Mouse (Mus musculus) forebrain, embryonic 13.5 days (tissue): Measurements from ENCODE around the gene Dpep2nb. TPM values are rescaled to one million over a fixed set of nuclear protein-coding genes. Genes with fewer than 3 reads are reported as not detected.
"Not testable (repeated sequence)": the region's sequence is repeated elsewhere in the genome, so short reads cannot be mapped to it uniquely, and the experiment has no call there.

Source experiments
- ATAC-seq: fragments of 200-750 bp; cut with Nextera tagmentation; 2 replicates; pipeline ENCODE4 v1.8.0; 2017
- H3K27ac ChIP-seq: fragments of 300-500 bp; sonication (generic); 2 replicates; pipeline ENCODE4 v1.5.1; 2015; ENCODE audit warnings: inconsistent platforms, mild to moderate bottlenecking, moderate library complexity
- H3K27me3 ChIP-seq: fragments of 300-500 bp; sonication (generic); 2 replicates; pipeline ENCODE4 v1.6.1; 2015; ENCODE audit warnings: mild to moderate bottlenecking, inconsistent platforms
- H3K36me3 ChIP-seq: fragments of 300-500 bp; sonication (generic); 2 replicates; pipeline ENCODE4 v1.6.1; 2015; ENCODE audit warnings: mild to moderate bottlenecking, inconsistent platforms; ENCODE audit not compliant: poor library complexity, severe bottlenecking
- H3K4me1 ChIP-seq: fragments of 300-500 bp; sonication (generic); 2 replicates; pipeline ENCODE4 v1.6.1; 2015; ENCODE audit warnings: inconsistent platforms
- H3K4me2 ChIP-seq: fragments of 300-500 bp; sonication (generic); 2 replicates; pipeline ENCODE4 v1.6.1; 2015; ENCODE audit warnings: inconsistent platforms, mild to moderate bottlenecking, moderate library complexity
- H3K4me3 ChIP-seq: fragments of 300-500 bp; sonication (generic); 2 replicates; pipeline ENCODE4 v1.5.1; 2015; ENCODE audit warnings: mild to moderate bottlenecking, inconsistent platforms
- H3K9ac ChIP-seq: fragments of 300-500 bp; sonication (generic); 2 replicates; pipeline ENCODE4 v1.6.1; 2015; ENCODE audit warnings: mild to moderate bottlenecking, inconsistent platforms
- H3K9me3 ChIP-seq: fragments of 300-500 bp; sonication (generic); replicated peaks from 2 replicates; pipeline ENCODE4 v1.6.1; 2016; ENCODE audit warnings: inconsistent platforms
- WGBS: fragments of 180-500 bp; shearing (Covaris S2); methylation state at CpG from one replicate; pipeline ENCODE4 v1.1.7; 2015; 5-methylcytosine and 5-hydroxymethylcytosine counted together
- polyA plus RNA-seq: library from polyadenylated mRNA; unstranded; fragments of >200 nt; fragmentation: Nextera tagmentation; extraction: Ambion mirVana; gene quantifications from 2 replicates; pipeline ENCODE4 v1.2.1, GENCODE M21; 2015

The Dpep2nb gene
- polyA plus RNA-seq, 1 experiment from 2014 or later, result not detected

DNA sequence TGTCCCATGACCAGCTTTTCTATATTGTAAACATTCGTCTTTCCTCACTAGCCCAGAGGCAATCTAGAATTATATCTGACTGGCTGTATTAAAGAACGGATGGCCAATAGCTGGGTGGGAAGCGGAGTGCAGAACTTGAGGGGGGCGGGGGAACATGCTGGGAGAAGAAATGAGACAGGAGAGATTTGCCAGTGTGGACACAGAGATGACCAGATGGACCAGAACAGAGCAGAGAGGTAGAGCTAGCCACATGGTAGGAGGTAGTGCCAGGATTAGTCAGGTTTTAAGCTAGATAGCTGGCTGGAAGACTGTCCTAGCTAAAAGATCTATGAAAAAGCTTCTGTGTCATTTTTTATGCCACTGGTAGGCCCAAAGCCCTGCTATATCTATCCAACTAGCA lies 3.9 kb downstream of the Dpep2nb start:
- H3K4me1 ChIP-seq, result no peaks in the 10 kb centered on the region
- WGBS, result 86% methylated on average over 4 of the region's 4 CpGs
- H3K4me2 ChIP-seq, result no peak overlapping the region
- no peak overlapping the region for H3K4me3 ChIP-seq
- no peak overlapping the region for H3K27ac ChIP-seq
- H3K9ac ChIP-seq, result no peak overlapping the region
- no peak for ATAC-seq
- H3K27me3 ChIP-seq, result 0 out of 2 replicates have a peak, but pooled peaks cover 3% of the 10 kb centered on the region
- H3K36me3 ChIP-seq, result no peaks in the 10 kb centered on the region
- H3K9me3 ChIP-seq, result no peaks in the 10 kb centered on the region

DNA sequence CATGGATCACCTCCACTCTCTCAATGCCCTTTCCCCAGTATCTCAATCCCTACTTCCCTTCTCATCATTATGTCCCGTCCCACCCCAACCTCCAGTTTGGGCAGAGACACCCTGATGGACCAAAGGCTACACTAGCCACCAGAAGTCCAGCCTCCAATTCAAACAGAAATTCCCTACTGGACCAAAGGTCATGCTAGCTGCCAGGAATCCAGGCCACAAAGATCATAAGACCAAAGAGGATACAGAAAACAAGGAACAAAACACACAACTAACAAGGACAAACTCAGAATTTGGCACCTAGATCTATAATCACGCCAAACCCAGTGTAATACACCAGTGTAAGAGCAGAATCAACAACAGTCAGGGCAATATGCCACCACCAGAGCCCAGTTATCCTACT lies 6.8 kb downstream of the Dpep2nb start:
- no peak overlapping the region for H3K9ac ChIP-seq
- H3K4me2 ChIP-seq, result no peak overlapping the region
- WGBS, result 91% methylated on average over 2 of the region's 2 CpGs
- ATAC-seq, result no peak
- H3K27ac ChIP-seq, result no peak overlapping the region
- no peaks in the 10 kb centered on the region for H3K9me3 ChIP-seq
- no peaks in the 10 kb centered on the region for H3K36me3 ChIP-seq
- H3K4me1 ChIP-seq, result no peaks in the 10 kb centered on the region
- H3K27me3 ChIP-seq, result 0 out of 2 replicates have a peak, but pooled peaks cover 3% of the 10 kb centered on the region
- H3K4me3 ChIP-seq, result no peak overlapping the region

GRCm38 (mm10) chr8:105996359-105996758 lies 9.4 kb downstream of the Dpep2nb start:
- WGBS, result 76% methylated on average over 7 of the region's 7 CpGs
- Histone ChIP-seq H3K4me3 (no peak overlapping the region), H3K9ac (no peak overlapping the region), H3K9me3 (no peaks in the 10 kb centered on the region), H3K4me1 (no peaks in the 10 kb centered on the region), H3K36me3 (no peaks in the 10 kb centered on the region), H3K4me2 (no peak overlapping the region), H3K27me3 (no peaks in the 10 kb centered on the region), H3K27ac (no peak overlapping the region)
- ATAC-seq, result no peak

GRCm38 (mm10) chr8:105993226-105993625 lies 12.5 kb downstream of the Dpep2nb start:
- H3K9ac ChIP-seq, result no peak overlapping the region
- 0 out of 2 replicates have a peak, but pooled peaks cover 3% of the 10 kb centered on the region for H3K4me1 ChIP-seq
- H3K4me3 ChIP-seq, result no peak overlapping the region
- H3K27ac ChIP-seq, result no peak overlapping the region
- WGBS, result 73% methylated on average over 4 of the region's 4 CpGs
- 0 out of 2 replicates have a peak, but pooled peaks cover 3% of the 10 kb centered on the region for H3K27me3 ChIP-seq
- no peaks in the 10 kb centered on the region for H3K36me3 ChIP-seq
- no peak overlapping the region for H3K4me2 ChIP-seq
- no peaks in the 10 kb centered on the region for H3K9me3 ChIP-seq
- ATAC-seq, result no peak

GRCm38 (mm10) chr8:105992499-105992898 lies 13.3 kb downstream of the Dpep2nb start:
- H3K9ac ChIP-seq, result no peak overlapping the region
- 73% methylated on average over 5 of the region's 5 CpGs for WGBS
- no peak overlapping the region for H3K4me3 ChIP-seq
- H3K36me3 ChIP-seq, result no peaks in the 10 kb centered on the region
- H3K27ac ChIP-seq, result no peak overlapping the region
- no peak for ATAC-seq
- no peak overlapping the region for H3K4me2 ChIP-seq
- H3K4me1 ChIP-seq, result 0 out of 2 replicates have a peak, but pooled peaks cover 3% of the 10 kb centered on the region
- no peaks in the 10 kb centered on the region for H3K9me3 ChIP-seq
- H3K27me3 ChIP-seq, result 0 out of 2 replicates have a peak, but pooled peaks cover 3% of the 10 kb centered on the region

DNA sequence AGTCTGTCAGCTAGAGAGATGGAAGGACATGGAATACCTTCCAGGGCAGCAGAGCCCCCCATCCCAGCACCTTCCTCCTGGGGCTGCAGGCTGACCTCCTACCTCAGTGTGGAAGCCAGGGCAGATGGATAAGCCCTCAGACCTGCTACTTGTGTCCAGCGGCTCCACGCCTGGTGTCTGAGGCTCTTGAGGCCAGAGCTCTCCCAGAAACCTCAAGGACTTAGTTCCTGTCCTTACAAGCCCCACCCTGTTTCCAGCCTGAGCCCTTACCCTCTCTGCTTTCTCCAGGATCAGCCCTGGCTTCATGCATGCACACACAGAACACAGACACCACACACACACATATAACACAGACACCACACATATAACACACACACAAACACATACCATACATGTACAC lies 14.2 kb downstream of the Dpep2nb start:
- Histone ChIP-seq H3K27me3 (0 out of 2 replicates have a peak, but pooled peaks cover 3% of the 10 kb centered on the region), H3K4me2 (no peak overlapping the region), H3K4me1 (0 out of 2 replicates have a peak, but pooled peaks cover 3% of the 10 kb centered on the region), H3K4me3 (no peak overlapping the region), H3K9me3 (no peaks in the 10 kb centered on the region), H3K9ac (no peak overlapping the region), H3K36me3 (no peaks in the 10 kb centered on the region), H3K27ac (no peak overlapping the region)
- WGBS, result 81% methylated on average over 2 of the region's 2 CpGs
- ATAC-seq, result no peak

DNA sequence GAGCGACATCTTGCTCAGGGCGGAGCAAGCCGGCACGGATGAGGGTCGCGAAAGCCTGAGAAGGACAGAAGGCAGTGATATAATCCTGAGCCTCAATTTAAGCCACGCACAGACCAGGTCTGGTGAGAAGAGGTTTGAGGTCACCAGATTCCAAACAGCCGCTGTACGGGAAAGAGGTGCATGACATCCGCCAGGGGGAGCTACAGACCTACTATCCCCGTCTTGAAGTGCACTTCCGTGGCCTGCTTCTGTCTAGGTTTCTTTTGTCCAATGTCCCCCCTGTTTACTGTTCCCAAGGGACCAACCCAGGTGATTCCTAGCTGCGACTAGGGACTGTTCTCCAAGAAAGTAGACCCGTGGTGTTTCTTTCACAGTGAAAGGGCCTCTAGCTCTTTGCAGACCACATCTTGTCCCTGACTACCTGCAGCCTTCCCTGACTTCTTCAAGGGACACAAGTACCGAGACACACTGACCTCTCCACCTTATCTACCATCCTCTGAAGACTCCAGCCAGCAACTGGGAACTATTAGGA lies 14.9 kb downstream of the Dpep2nb start, which contains the start of gene Dus2:
Gene Dus2 (plus strand): TSS at position 482 of the 532 bp plus-strand sequence.
- ATAC-seq, result peak; percentile 74
- no peaks in the 10 kb centered on the region for H3K9me3 ChIP-seq
- H3K27ac ChIP-seq, result no peak within 1 kb of the TSS
- H3K4me1 ChIP-seq, result 0 out of 2 replicates have a peak, but pooled peaks cover 3% of the 10 kb centered on the region
- 11% methylated on average over 15 of the region's 15 CpGs for WGBS
- 0 out of 2 replicates have a peak, but pooled peaks cover 3% of the 10 kb centered on the region for H3K27me3 ChIP-seq
- no peak within 1 kb of the TSS for H3K4me3 ChIP-seq
- no peaks in the 10 kb centered on the region for H3K36me3 ChIP-seq
- no peak within 1 kb of the TSS for H3K9ac ChIP-seq
- peak within 1 kb of the TSS; percentile 27; the same call in 1 of the 2 replicates for H3K4me2 ChIP-seq

- H3K4me1 ChIP-seq, result 0 out of 2 replicates have a peak, but pooled peaks cover 3% of the 10 kb centered on the region
- no peaks in the 10 kb centered on the region for H3K9me3 ChIP-seq
- H3K4me2 ChIP-seq, result no peak overlapping the region
- ATAC-seq, result no peak
- no peaks in the 10 kb centered on the region for H3K36me3 ChIP-seq
- H3K4me3 ChIP-seq, result no peak overlapping the region
- H3K27me3 ChIP-seq, result 0 out of 2 replicates have a peak, but pooled peaks cover 3% of the 10 kb centered on the region
- 88% methylated on average over 11 of the region's 11 CpGs for WGBS
- no peak overlapping the region for H3K9ac ChIP-seq
- no peak overlapping the region for H3K27ac ChIP-seq
Measured at GRCm38 (mm10) chr8:105988546-105988945, 17.2 kb downstream of the Dpep2nb start.

DNA sequence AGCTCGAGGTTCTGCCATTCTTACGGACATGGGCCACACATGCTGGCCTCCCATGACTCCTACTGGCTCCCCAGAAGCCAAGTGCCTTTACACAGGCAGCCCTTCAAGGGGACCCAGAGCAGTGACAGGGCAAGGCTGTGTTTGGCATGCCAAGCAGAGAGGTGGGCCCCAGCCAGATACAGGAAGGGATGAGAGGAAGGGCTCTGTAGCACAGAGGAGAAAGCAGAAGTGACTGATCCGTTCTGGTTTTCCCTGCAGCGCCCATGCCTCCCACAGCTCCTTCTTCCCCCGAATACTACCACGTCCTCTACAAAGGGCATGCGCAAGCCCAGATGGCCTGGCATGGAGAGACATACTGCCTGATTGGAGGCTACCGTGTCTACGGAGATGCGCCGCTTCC lies 22.4 kb downstream of the Dpep2nb start:
- 86% methylated on average over 10 of the region's 11 CpGs for WGBS
- not testable (repeated sequence) for H3K9ac ChIP-seq

GRCm38 (mm10) chr8:105981146-105981545 lies 24.6 kb downstream of the Dpep2nb start:
- ATAC-seq, result no peak
- WGBS, result 94% methylated on average over 1 of the region's 1 CpGs
- Histone ChIP-seq H3K4me1 (no peaks in the 10 kb centered on the region), H3K4me3 (no peak overlapping the region), H3K27ac (no peak overlapping the region), H3K9ac (no peak overlapping the region), H3K4me2 (no peak overlapping the region), H3K9me3 (no peaks in the 10 kb centered on the region), H3K36me3 (no peaks in the 10 kb centered on the region), H3K27me3 (no peaks in the 10 kb centered on the region)

More for the DNA sequence above, 22.4 kb downstream of the Dpep2nb start:
- H3K36me3 ChIP-seq, H3K4me2 ChIP-seq, H3K27ac ChIP-seq, ATAC-seq, H3K4me3 ChIP-seq, H3K9me3 ChIP-seq, H3K4me1 ChIP-seq, H3K27me3 ChIP-seq: not testable (repeated sequence)

- no peak within 1 kb of the TSS for H3K9ac ChIP-seq
- H3K4me1 ChIP-seq, result no peaks in the 10 kb centered on the region
- H3K4me3 ChIP-seq, result no peak within 1 kb of the TSS
- H3K9me3 ChIP-seq, result no peaks in the 10 kb centered on the region
- no peaks in the 10 kb centered on the region for H3K36me3 ChIP-seq
- no peaks in the 10 kb centered on the region for H3K27me3 ChIP-seq
- no peak for ATAC-seq
- H3K27ac ChIP-seq, result no peak within 1 kb of the TSS
- H3K4me2 ChIP-seq, result no peak within 1 kb of the TSS
- 93% methylated on average over 15 of the region's 15 CpGs for WGBS
Measured at GRCm38 (mm10) chr8:105979325-105979724, 26.4 kb downstream of the Dpep2nb start, which contains the start of gene Dpep3. Dpep3 (minus strand) TSS chr8:105979429.

DNA sequence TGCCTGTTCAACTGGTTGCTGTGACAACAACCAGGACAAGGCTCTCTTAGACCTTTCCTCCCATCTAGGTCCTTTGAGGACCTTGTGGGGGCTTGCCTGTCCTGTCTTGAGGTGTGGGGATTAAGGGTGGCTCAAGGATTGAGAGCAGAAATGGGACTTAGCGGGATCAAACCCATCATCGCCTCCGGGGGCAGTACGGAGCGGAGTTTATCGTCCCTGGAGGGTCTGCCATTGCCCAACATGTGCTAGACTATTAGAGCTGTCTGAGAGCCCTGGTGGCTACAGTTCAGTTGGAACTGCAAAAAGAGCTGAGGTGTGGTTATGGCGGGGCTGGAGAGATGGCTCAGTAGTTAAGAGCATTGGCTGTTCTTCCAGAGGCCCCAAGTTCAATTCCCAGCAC lies 30.4 kb downstream of the Dpep2nb start:
- no peak for ATAC-seq
- Histone ChIP-seq H3K27ac (no peak overlapping the region), H3K36me3 (no peaks in the 10 kb centered on the region), H3K4me3 (no peak overlapping the region), H3K9me3 (no peaks in the 10 kb centered on the region), H3K9ac (no peak overlapping the region), H3K4me1 (no peaks in the 10 kb centered on the region), H3K27me3 (no peaks in the 10 kb centered on the region), H3K4me2 (no peak overlapping the region)
- WGBS, result 72% methylated on average over 7 of the region's 7 CpGs
